Mouse (Mus musculus) ES-Bruce4 (cell line): Measurements from ENCODE around the gene Bckdk. TPM values are rescaled to one million over a fixed set of nuclear protein-coding genes. Genes with fewer than 3 reads are reported as not detected.

ENCODE experiments used
- H3K27ac ChIP-seq: 2 replicates; pipeline ENCODE4 v1.5.1; 2012; ENCODE audit warnings: low read length, inconsistent platforms; ENCODE audit not compliant: insufficient read depth
- H3K27me3 ChIP-seq: 2 replicates; pipeline ENCODE4 v1.6.1; 2012; ENCODE audit warnings: mild to moderate bottlenecking, low read length, inconsistent platforms; ENCODE audit not compliant: control insufficient read depth, poor library complexity, insufficient read depth, severe bottlenecking
- H3K36me3 ChIP-seq: 2 replicates; pipeline ENCODE4 v1.6.1; 2012; ENCODE audit warnings: inconsistent platforms, mild to moderate bottlenecking, low read length, moderate library complexity; ENCODE audit not compliant: control insufficient read depth, poor library complexity, insufficient read depth, severe bottlenecking
- H3K4me1 ChIP-seq: one replicate; pipeline ENCODE4 v1.8.1; 2011; ENCODE audit warnings: low read length; ENCODE audit not compliant: control insufficient read depth, insufficient read depth
- H3K4me3 ChIP-seq: 2 replicates; pipeline ENCODE4 v1.5.1; 2011; ENCODE audit warnings: low read depth, mild to moderate bottlenecking, low read length
- H3K9ac ChIP-seq: 2 replicates; pipeline ENCODE4 v1.6.1; 2012; ENCODE audit warnings: low read depth, mild to moderate bottlenecking, inconsistent platforms; ENCODE audit not compliant: poor library complexity, severe bottlenecking
- H3K9me3 ChIP-seq: replicated peaks from 2 replicates; pipeline ENCODE4 v1.6.1; 2012; ENCODE audit warnings: mild to moderate bottlenecking, low read length, inconsistent platforms; ENCODE audit not compliant: control insufficient read depth, poor library complexity, insufficient read depth, severe bottlenecking
- CTCF ChIP-seq: IDR thresholded peaks from one replicate; pipeline ENCODE4 v1.8.1; 2011; ENCODE audit warnings: low read depth, low read length
- EP300 ChIP-seq: IDR thresholded peaks from 2 replicates; pipeline ENCODE4 v1.6.1; 2011; ENCODE audit warnings: low read depth, low read length; ENCODE audit not compliant: insufficient read depth
- POLR2A ChIP-seq: IDR thresholded peaks from one replicate; pipeline ENCODE4 v1.8.1; 2011; ENCODE audit warnings: low read length; ENCODE audit not compliant: insufficient read depth
- polyA plus RNA-seq: library from polyadenylated mRNA; stranded (reverse); fragments of >200 nt; gene quantifications from 2 replicates; pipeline ENCODE4 v1.2.4, GENCODE M21; 2011; ENCODE audit warnings: low read depth; ENCODE audit not compliant: missing spikeins, insufficient read depth, insufficient read length

The Bckdk gene
- polyA plus RNA-seq, 1 experiment: 77.3 TPM

- Histone ChIP-seq H3K4me3 (peak within 1 kb of the TSS; percentile 82), H3K4me1 (peaks cover 7% of the 10 kb centered on the region), H3K27ac (peak within 1 kb of the TSS; percentile 28; the same call in 1 of the 2 replicates), H3K9me3 (no peaks in the 10 kb centered on the region), H3K36me3 (peaks cover 7% of the 10 kb centered on the region), H3K9ac (peak within 1 kb of the TSS; percentile 64), H3K27me3 (no peaks in the 10 kb centered on the region)
- TF ChIP-seq POLR2A (peak; percentile 64), EP300 (peak; percentile 43; the same call in 1 of the 2 replicates), CTCF (no peak)
Measured at GRCm38 (mm10) chr7:127929923-127930322, 26.0 kb downstream of the Bckdk start, which contains the start of gene Prss8. TSS of gene Prss8 (minus strand) at chr7:127930104.

GRCm38 (mm10) chr7:127930636-127931035, 26.8 kb downstream of the Bckdk start:
- Histone ChIP-seq H3K9me3 (no peaks in the 10 kb centered on the region), H3K27me3 (no peaks in the 10 kb centered on the region), H3K27ac (peak overlapping the region; percentile 7; the same call in 1 of the 2 replicates), H3K4me3 (no peak overlapping the region; the same call in 1 of the 2 replicates), H3K4me1 (peaks cover 7% of the 10 kb centered on the region), H3K36me3 (peaks cover 6% of the 10 kb centered on the region), H3K9ac (no peak overlapping the region)
- TF ChIP-seq POLR2A: no peak
- TF ChIP-seq CTCF: no peak
- no peak for TF ChIP-seq EP300

- Histone ChIP-seq H3K4me3 (peak overlapping the region; percentile 4), H3K27me3 (no peaks in the 10 kb centered on the region), H3K4me1 (peaks cover 7% of the 10 kb centered on the region), H3K9me3 (no peaks in the 10 kb centered on the region), H3K9ac (peak overlapping the region; percentile 46), H3K27ac (peak overlapping the region; percentile 99), H3K36me3 (no peaks in the 10 kb centered on the region)
- TF ChIP-seq CTCF (no peak), EP300 (peak; percentile 84), POLR2A (no peak)
Measured at GRCm38 (mm10) chr7:127931351-127932135, 27.7 kb downstream of the Bckdk start.

GRCm38 (mm10) chr7:127932273-127933031, 28.6 kb downstream of the Bckdk start:
- no peaks in the 10 kb centered on the region for H3K9me3 ChIP-seq
- TF ChIP-seq EP300 (peak; percentile 84), CTCF (peak; percentile 56), POLR2A (peak; percentile 9)
- no peaks in the 10 kb centered on the region for H3K36me3 ChIP-seq
- H3K27me3 ChIP-seq: no peaks in the 10 kb centered on the region
- peaks cover 6% of the 10 kb centered on the region for H3K4me1 ChIP-seq
- H3K9ac ChIP-seq: peak overlapping the region; percentile 69
- peak overlapping the region; percentile 99 for H3K27ac ChIP-seq
- peak overlapping the region; percentile 22 for H3K4me3 ChIP-seq

GRCm38 (mm10) chr7:127934075-127934474, 30.2 kb downstream of the Bckdk start:
- Histone ChIP-seq H3K4me3 (peak overlapping the region; percentile 65), H3K4me1 (peaks cover 6% of the 10 kb centered on the region), H3K9me3 (no peaks in the 10 kb centered on the region), H3K27me3 (no peaks in the 10 kb centered on the region), H3K9ac (peak overlapping the region; percentile 69), H3K36me3 (no peaks in the 10 kb centered on the region), H3K27ac (peak overlapping the region; percentile 99)
- TF ChIP-seq POLR2A (no peak), EP300 (no peak)

- Histone ChIP-seq H3K9me3 (no peaks in the 10 kb centered on the region), H3K36me3 (no peaks in the 10 kb centered on the region), H3K4me3 (peak overlapping the region; percentile 81), H3K9ac (peak overlapping the region; percentile 85), H3K27me3 (no peaks in the 10 kb centered on the region), H3K4me1 (peaks cover 6% of the 10 kb centered on the region), H3K27ac (0 out of 2 replicates have a peak overlapping the region, but pooled peaks have one; percentile 2)
- 0 out of 2 replicates have a peak, but pooled peaks have one; percentile 62 for TF ChIP-seq EP300
- peak; percentile 90 for TF ChIP-seq CTCF
- peak; percentile 92 for TF ChIP-seq POLR2A
Measured at GRCm38 (mm10) chr7:127935028-127935722, 31.3 kb downstream of the Bckdk start.
